Mouse (Mus musculus) hindbrain, embryonic 12.5 days (tissue): ENCODE measurements around the gene Cep63. TPM values are rescaled to one million over a fixed set of nuclear protein-coding genes. Genes with fewer than 3 reads are reported as not detected.

ENCODE experiments used
- polyA plus RNA-seq: library from polyadenylated mRNA; unstranded; fragments of >200 nt; fragmentation: Nextera tagmentation; extraction: Ambion mirVana; gene quantifications from 2 replicates; pipeline ENCODE4 v1.2.1, GENCODE M21; 2016

The Cep63 gene
- polyA plus RNA-seq, 1 experiment from 2014 or later = 56.9 TPM

Other genes with a start within 250 kb of the Cep63 start
- gene Ky, start 120.8 kb downstream of the Cep63 start, polyA plus RNA-seq = 0.25 and 0.35 TPM in 2 replicates
- gene Anapc13, start 238 bp downstream of the Cep63 start, polyA plus RNA-seq = 171 and 172 TPM in 2 replicates
- gene Amotl2, start 90.1 kb upstream of the Cep63 start, polyA plus RNA-seq = 109 and 110 TPM in 2 replicates
- 18.2 and 18.3 TPM in 2 replicates for gene Ryk, start 208.4 kb upstream of the Cep63 start, polyA plus RNA-seq